Mouse (Mus musculus): ENCODE results near the gene Ifnl3.
A peak's percentile ranks its signal among the peaks of the same experiment; 100 is the strongest.
"Not testable (repeated sequence)": the region's sequence is repeated elsewhere in the genome, so short reads cannot be mapped to it uniquely, and the experiment has no call there.

The Ifnl3 gene

GRCm38 (mm10) chr7:28522536-28522935 is at the start of gene Ifnl3:
Gene Ifnl3, plus strand, starts transcription at chr7:28522836.
- DNase-seq = not testable (repeated sequence)

GRCm38 (mm10) chr7:28476191-28476590 is 46.4 kb upstream of the Ifnl3 start:
- no peak for DNase-seq

GRCm38 (mm10) chr7:28477363-28477762 is 45.3 kb upstream of the Ifnl3 start:
- DNase-seq = no peak

DNA sequence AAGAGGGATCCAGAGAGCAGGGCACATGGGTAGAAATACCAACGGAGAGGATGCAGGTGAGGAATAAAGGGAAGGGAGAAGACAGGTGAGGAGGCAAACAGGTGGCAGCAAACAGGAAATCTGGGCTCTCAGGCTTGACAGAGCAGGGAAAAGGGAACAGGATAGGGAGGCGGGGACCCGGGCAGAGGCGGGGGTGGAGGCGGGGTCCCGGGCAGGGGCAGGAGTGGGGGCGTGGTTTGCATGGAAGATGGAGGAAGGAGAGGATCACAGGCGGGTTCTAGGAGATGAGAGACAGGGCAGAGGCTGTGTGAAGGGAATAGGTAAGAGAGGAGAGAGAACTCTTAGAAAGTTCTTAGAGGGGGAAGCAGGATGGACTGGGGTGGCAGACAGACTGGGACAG is 43.8 kb upstream of the Ifnl3 start:
- no peak for DNase-seq

GRCm38 (mm10) chr7:28482854-28483253 is 39.8 kb upstream of the Ifnl3 start:
- DNase-seq = no peak

- DNase-seq = no peak
Observed at GRCm38 (mm10) chr7:28484192-28484591, 38.4 kb upstream of the Ifnl3 start.

DNA sequence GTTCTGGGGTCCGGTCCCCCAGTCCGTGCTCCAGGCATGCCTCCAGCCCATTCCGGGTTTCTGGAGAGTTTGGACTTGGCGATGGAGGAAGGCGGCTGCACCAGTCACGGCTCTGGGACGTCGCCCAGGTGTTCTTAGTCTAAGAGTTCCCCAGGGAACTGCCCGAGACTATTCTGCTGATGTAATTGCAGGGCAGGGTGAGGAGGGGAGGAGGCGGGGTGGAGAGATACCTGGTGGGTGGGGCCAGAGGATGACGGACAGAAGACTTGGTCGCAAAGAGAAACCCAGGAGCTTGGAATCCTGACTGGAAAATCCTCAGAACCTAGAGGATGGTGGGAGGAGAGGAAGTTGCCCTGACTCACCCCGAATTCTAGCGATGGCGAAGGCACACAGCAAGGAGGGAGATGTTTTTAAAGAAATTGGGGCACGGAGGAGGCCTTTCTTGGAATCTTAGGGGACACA is 34.6 kb upstream of the Ifnl3 start:
- peak; percentile 49 to 77 for DNase-seq

- peak; percentile 65 to 82 for DNase-seq
Observed at GRCm38 (mm10) chr7:28490410-28490809, 32.2 kb upstream of the Ifnl3 start.

GRCm38 (mm10) chr7:28490903-28491302 is 31.7 kb upstream of the Ifnl3 start:
- DNase-seq = no peak

GRCm38 (mm10) chr7:28492310-28492709 is 30.3 kb upstream of the Ifnl3 start:
- DNase-seq = no peak

DNA sequence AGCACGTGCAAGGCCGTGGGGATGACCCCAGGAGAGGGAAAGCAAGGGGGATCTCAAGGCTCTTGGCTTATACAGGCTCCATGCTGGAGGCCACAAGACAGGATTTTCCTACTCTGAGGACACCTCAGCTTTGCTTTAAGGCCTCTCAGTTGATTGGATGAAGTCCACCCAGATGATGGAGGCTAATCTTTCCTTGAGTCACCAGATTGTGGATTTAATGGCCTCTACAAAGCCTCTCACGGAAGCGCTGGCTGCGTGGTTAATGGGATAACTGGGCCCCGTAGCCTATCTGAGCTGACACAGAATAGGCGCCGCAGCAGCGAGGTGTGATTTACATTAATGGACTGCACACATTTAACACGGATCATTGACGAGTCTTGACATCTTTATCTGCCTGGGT is 27.2 kb upstream of the Ifnl3 start:
- no peak for DNase-seq

GRCm38 (mm10) chr7:28505585-28505984 is 17.1 kb upstream of the Ifnl3 start:
- DNase-seq = no peak

DNA sequence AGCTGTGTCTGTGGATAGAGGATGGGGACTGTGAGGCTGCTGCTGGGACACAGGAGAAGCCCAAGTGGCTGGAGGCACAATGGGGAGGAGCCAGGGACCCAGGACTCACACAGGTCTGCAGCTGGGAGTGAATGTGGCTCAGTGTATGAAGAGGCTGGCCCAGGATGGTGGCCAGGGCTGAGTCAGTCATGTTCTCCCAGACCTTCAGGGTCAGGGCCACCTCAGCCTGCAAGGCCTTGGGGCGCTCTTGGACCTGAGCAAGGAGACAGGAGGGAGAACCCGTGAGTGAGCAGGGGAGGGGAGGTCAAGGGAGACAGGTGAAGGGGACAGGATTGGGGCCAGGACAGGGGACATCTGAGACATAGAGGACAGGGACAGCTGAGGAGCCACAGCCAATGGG is 13.5 kb upstream of the Ifnl3 start:
- DNase-seq = not testable (repeated sequence)

DNA sequence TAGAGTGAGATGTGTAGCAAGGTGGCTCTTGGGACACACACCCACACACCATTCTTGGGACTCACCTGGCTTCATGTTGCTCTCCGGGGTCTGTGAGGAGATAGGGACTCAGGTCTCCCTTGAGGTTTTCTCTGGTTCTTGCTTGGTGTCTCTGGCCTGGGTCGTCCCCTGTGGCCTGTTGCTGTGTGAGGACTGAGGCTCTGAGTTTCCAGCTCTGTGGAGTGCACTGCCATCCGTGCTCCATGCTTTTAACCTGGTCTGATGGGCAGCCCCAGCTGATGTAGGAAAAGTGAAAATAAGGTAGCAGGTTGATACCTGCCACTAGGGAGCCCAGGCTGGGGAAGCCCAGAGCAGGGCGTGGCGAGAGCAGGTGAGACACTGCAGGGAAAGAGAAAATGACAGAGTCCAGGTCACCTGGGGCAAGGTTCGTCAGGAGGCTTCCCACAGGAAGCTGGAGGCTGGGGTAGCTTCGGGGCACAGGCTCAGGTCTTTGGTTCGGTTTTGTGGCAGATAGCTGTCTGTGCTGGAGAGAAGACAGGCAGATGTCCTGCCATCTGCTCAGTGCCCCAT is 12.1 kb upstream of the Ifnl3 start, which contains the start of gene Ifnl2:
Ifnl2 (minus strand) TSS at position 51 of the 570 bp plus-strand sequence.
- DNase-seq = not testable (repeated sequence)

DNA sequence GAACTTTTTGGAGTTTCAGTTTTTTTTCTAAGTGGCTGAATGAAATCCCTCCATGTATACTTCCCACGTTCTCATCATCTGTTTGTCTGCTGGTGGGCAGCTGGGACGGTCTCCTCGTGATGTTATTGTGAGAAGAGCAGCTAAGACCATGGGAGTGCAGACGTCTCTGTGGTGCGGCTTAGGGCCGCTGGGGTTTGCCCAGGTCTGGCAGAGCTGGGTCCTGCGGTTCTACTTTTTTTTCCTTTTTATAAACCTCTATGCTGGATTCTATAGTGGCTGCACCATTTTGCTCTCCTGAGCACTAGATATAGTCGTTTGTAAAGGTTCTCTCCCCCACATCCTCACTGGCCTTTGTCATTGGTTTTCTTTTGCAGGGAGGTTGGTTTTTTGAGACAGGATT is 11.2 kb upstream of the Ifnl3 start:
- DNase-seq = no peak

GRCm38 (mm10) chr7:28527922-28528719 is 5.5 kb downstream of the Ifnl3 start:
- peak; percentile 80 to 85 for DNase-seq

- no peak for DNase-seq
Observed at GRCm38 (mm10) chr7:28532005-28532404, 9.4 kb downstream of the Ifnl3 start.

DNA sequence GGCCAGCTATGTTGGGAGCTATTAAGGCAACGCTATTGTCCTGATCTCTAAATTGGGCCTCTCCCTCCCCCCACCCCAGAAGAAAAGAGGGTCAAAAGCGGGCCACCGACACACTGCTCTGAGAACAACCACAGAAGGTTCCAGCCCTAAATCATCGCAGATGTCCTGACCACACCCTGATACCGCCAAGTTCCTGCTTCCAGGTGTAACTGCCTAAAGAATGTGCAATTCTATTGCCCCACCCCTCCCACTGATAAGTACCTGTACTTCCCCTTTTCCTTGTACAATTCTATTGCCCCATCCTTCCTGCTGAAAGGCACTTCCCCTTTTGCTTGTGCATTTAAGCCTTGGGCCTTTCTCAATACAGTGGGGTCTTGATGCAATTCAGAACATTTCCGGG is 16.2 kb downstream of the Ifnl3 start:
- not testable (repeated sequence) for DNase-seq

GRCm38 (mm10) chr7:28540526-28540925 is 17.9 kb downstream of the Ifnl3 start, which contains the start of gene Sycn:
Gene Sycn, plus strand, starts transcription at chr7:28540885.
- DNase-seq = no peak

GRCm38 (mm10) chr7:28544051-28544601 is 21.5 kb downstream of the Ifnl3 start:
- DNase-seq = no peak

DNA sequence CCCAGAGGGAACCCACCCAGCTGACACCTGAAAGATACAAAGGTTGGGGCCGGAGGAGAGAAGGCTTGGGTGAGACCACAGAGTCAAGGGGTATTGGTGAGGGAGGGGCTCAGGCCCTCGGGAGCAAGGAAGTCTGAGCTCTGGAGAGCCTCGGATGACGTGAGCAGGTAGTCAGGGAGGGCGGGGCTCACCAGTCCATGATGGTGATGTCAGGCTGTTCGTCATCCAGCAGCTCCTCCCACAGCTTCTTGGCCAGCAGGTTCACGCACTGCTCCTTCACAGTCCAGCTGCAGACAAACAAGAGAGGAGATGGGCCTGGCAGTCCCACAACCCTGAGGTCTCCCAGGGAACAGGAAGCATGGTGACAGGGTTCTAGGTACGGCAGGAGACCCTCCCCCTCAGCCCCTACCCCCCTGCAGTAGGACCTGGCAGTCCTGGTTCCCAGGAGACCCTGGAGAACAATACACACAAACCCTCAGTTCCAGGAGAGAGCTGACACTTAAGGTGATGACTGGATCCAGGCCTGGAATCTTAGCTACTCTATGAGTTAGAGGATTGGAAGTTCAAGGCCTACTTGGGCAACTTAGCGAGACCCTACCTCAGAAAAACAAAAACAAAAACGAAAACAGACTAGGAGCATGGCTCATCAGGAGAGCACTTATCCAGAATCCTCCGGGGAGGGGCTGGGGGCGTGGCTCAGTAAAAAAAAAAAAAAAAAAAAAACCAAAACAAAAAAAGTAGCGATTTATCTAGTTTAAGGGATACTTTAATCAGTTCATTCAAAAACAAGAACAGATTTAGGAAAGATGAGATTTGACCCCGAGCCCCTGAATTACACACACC is 22.6 kb downstream of the Ifnl3 start:
- DNase-seq = no peak

- no peak for DNase-seq
Observed at GRCm38 (mm10) chr7:28545891-28546210, 23.2 kb downstream of the Ifnl3 start.

DNA sequence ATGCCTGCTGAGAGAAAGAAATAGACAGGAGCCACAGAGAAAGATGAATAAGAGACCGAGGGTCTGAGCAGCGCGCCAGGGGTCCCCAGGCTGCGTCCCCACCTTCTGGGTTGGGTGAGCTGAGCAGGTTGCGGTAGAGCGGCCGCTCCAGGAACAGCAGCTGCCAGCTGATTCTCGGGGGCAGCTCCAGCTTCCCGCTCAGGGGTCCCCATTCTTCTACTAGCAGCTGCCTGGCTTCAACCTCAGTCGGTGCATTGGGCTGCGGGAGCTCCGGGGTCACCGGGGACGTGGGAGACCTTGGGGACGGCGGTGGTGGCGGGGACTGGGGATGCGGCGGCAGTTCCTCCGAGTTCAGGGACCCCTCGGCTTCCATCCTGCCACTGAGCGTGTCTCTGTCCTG is 24.0 kb downstream of the Ifnl3 start:
- no peak for DNase-seq
